Mouse (Mus musculus): ENCODE measurements around the gene Exosc1. TPM values are rescaled to one million over a fixed set of nuclear protein-coding genes. Genes with fewer than 3 reads are reported as not detected.

Exosc1 gene
- polyA plus RNA-seq, 1 experiment: 5.9 TPM

DNA sequence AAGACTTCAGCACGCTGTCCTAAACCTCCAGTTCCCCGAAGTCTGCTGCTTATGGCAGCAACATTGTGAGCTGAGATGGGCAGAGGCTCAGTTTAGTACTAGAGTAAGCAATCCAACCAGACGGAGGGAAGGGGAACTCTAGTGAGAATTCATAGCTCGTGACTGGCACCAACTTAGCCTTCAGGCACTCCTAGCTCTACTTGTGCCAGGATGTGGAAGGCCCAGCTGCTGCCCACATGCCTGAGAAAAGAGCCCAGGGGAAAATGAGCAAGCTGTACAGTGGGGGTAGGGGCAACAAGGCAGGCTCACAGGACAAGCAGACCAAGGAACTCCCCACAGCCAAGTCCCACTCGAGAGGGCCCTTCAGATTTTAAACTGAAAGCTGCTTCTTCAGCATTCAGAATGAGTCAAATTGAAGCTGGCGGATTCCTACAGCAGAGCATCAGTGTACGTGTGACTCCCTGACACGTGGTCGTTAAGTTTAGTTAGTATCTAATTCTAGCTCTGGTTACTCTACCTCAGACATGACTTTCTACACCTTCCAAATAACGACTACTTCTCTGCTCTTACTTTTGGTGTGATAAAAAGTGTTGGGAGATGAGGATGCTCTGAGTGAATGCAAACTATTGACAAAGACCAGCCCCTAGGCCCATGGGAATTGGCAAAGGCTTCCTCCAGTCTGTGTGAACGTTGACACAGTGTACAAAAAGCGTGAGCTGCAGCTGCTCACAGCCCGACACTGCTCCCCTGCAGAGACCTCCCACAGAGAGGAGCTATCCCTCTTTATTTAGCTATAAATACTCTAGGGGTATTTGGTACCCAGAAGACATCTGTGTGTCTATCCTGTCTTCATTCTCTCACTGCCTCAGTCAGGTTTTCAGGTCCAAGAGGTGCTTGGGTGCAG, 40.9 kb upstream of the Exosc1 start:
- TF ChIP-seq CTCF (IDR thresholded peaks at IDR 0.05; ENCODE audit: extremely low read depth, insufficient read length, insufficient replicate concordance, low read depth, low read length) (no peak), POLR2A (IDR thresholded peaks at IDR 0.05; ENCODE audit: low read depth, low read length) (no peak)

DNA sequence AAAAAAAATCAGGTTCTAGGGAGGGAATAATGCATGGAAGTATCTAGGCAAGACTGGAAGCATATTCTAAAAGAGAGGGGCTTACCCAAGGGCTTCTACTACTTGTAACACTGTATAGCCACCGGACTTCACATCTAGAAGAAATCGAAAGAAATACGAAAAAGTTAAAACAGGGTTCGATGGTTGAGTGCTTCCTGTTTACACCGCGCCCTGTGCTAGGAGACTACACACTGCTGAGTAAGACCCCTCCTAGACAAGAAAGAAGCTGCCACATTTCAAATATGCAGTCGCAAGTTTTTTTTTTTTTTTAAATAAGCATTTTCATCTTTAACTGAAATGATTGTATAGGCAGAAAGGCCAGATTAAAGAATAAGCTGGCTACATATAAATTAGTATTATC, 36.4 kb upstream of the Exosc1 start:
- no peaks in the 10 kb centered on the region for H3K4me1 ChIP-seq (ENCODE audit: control insufficient read depth, insufficient read depth, insufficient read length, low read length)
- H3K4me3 ChIP-seq (ENCODE audit: low read depth, low read length): no peak overlapping the region
- 84% methylated on average over 7 of the region's 7 CpGs for WGBS
- peaks cover 32% of the 10 kb centered on the region for H3K36me3 ChIP-seq (ENCODE audit: control insufficient read depth, insufficient read depth, low read length)
- H3K27me3 ChIP-seq (ENCODE audit: control insufficient read depth, insufficient read depth, low read length): no peaks in the 10 kb centered on the region
- TF ChIP-seq CTCF (IDR thresholded peaks at IDR 0.05; ENCODE audit: extremely low read depth, insufficient read length, insufficient replicate concordance, low read depth, low read length) (no peak), POLR2A (IDR thresholded peaks at IDR 0.05; ENCODE audit: low read depth, low read length) (no peak)
- no peak overlapping the region for H3K27ac ChIP-seq (ENCODE audit: insufficient read depth, low read depth, low read length)

More for the DNA sequence above, 40.9 kb upstream of the Exosc1 start:
- Histone ChIP-seq H3K4me3 (ENCODE audit: low read depth, low read length) (no peak overlapping the region), H3K36me3 (ENCODE audit: control insufficient read depth, insufficient read depth, low read length) (no peaks in the 10 kb centered on the region; the same call in 1 of the 2 replicates), H3K27ac (ENCODE audit: insufficient read depth, low read depth, low read length) (no peak overlapping the region), H3K4me1 (ENCODE audit: control insufficient read depth, insufficient read depth, insufficient read length, low read length) (no peaks in the 10 kb centered on the region), H3K27me3 (ENCODE audit: control insufficient read depth, insufficient read depth, low read length) (no peaks in the 10 kb centered on the region)
- WGBS: 75% methylated on average over 13 of the region's 13 CpGs

DNA sequence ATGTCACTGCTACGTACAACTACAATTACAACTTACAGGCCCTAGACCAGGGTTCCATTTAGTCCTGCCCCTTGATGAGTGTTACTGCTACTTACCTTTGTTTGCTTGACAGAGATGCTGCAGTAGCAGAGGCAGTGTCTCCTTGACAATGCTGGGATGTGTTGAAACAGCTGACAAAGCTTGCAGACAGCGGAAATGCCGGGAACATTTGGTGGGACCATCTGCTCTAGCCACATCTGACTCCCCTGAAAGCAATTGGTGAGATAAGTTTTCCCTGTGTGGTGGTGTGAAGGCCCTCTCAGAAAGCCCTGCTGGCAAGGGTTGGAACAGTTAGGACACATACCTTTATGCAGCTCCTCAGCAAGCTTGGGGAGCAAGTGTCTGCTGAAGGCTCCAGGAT, 20.4 kb upstream of the Exosc1 start:
- TF ChIP-seq CTCF (IDR thresholded peaks at IDR 0.05; ENCODE audit: extremely low read depth, insufficient read length, insufficient replicate concordance, low read depth, low read length) (no peak), POLR2A (IDR thresholded peaks at IDR 0.05; ENCODE audit: low read depth, low read length) (no peak)
- H3K27me3 ChIP-seq (ENCODE audit: control insufficient read depth, insufficient read depth, low read length): no peaks in the 10 kb centered on the region
- H3K4me3 ChIP-seq (ENCODE audit: low read depth, low read length): no peak overlapping the region
- H3K36me3 ChIP-seq (ENCODE audit: control insufficient read depth, insufficient read depth, low read length): peaks cover 61% of the 10 kb centered on the region
- no peaks in the 10 kb centered on the region for H3K4me1 ChIP-seq (ENCODE audit: control insufficient read depth, insufficient read depth, insufficient read length, low read length)
- WGBS: 91% methylated on average over 3 of the region's 3 CpGs
- H3K27ac ChIP-seq (ENCODE audit: insufficient read depth, low read depth, low read length): no peak overlapping the region

DNA sequence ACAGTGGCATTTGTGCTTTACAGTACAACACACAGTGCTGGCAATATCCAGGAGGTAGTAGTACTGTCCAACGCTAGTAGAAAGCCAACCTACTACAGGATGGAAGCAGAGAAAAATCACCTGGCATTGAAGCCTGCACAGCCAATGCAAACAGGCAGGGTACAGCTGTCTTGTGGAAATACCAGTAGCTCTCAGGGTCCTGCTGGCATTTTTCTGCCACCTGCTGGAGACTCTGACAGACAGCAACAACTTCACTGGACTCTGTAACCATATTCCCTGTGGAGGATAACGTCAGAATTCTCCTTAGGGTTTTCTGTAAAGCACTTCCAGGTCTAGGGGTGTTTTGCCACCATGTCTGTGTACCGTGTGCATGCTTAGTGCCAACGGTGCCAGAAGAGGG, 19.1 kb upstream of the Exosc1 start:
- WGBS: 73% methylated on average over 4 of the region's 4 CpGs
- TF ChIP-seq POLR2A (IDR thresholded peaks at IDR 0.05; ENCODE audit: low read depth, low read length) (no peak), CTCF (IDR thresholded peaks at IDR 0.05; ENCODE audit: extremely low read depth, insufficient read length, insufficient replicate concordance, low read depth, low read length) (peak; percentile 35; the same call in 1 of the 2 replicates)
- Histone ChIP-seq H3K4me1 (ENCODE audit: control insufficient read depth, insufficient read depth, insufficient read length, low read length) (no peaks in the 10 kb centered on the region), H3K27ac (ENCODE audit: insufficient read depth, low read depth, low read length) (no peak overlapping the region), H3K4me3 (ENCODE audit: low read depth, low read length) (no peak overlapping the region), H3K36me3 (ENCODE audit: control insufficient read depth, insufficient read depth, low read length) (peaks cover 65% of the 10 kb centered on the region), H3K27me3 (ENCODE audit: control insufficient read depth, insufficient read depth, low read length) (no peaks in the 10 kb centered on the region)

DNA sequence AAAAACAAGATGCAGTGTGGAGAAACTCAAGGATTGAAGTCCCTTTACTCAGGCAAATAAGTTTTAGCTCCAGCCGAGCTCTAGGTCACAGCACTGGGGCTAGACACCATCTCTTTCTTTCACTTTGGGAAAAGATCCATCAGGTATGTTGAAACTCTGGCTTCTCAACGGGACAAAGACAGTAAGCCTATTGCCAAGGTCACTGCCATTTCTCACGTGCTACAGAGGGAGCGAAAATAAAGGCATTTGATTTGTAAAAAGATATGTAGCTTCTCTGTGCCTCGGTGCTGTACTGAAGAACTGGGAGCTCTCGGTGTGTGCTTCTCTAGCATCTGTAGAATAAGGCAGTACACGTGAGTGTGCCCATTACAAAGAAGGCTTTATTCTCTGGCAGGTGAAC, 10.6 kb upstream of the Exosc1 start:
- no peaks in the 10 kb centered on the region for H3K4me1 ChIP-seq (ENCODE audit: control insufficient read depth, insufficient read depth, insufficient read length, low read length)
- TF ChIP-seq CTCF (IDR thresholded peaks at IDR 0.05; ENCODE audit: extremely low read depth, insufficient read length, insufficient replicate concordance, low read depth, low read length) (no peak), POLR2A (IDR thresholded peaks at IDR 0.05; ENCODE audit: low read depth, low read length) (no peak)
- 82% methylated on average over 7 of the region's 7 CpGs for WGBS
- H3K27me3 ChIP-seq (ENCODE audit: control insufficient read depth, insufficient read depth, low read length): no peaks in the 10 kb centered on the region
- no peak overlapping the region for H3K27ac ChIP-seq (ENCODE audit: insufficient read depth, low read depth, low read length)
- peaks cover 73% of the 10 kb centered on the region for H3K36me3 ChIP-seq (ENCODE audit: control insufficient read depth, insufficient read depth, low read length)
- no peak overlapping the region for H3K4me3 ChIP-seq (ENCODE audit: low read depth, low read length)

DNA sequence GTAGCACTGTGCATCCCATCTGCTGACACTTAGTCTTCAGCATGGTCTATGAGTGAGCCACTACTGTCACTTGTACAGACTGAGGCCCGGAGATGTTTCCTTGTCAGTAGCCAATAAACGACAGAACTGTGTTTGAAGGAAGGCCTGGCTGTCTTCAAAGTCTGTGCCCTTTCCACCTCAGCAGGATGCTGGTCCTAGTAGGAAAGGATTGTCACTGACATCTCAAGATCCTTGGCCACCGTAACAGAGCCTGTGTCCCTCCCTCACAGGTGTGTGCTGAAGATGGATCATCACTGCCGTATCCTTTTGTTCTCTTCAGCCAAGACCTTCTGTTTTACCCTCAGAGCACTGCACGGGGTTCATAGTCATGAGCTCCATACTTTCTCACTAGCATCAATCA, 5.3 kb upstream of the Exosc1 start:
- no peaks in the 10 kb centered on the region; the same call in 1 of the 2 replicates for H3K4me1 ChIP-seq (ENCODE audit: control insufficient read depth, insufficient read depth, insufficient read length, low read length)
- H3K36me3 ChIP-seq (ENCODE audit: control insufficient read depth, insufficient read depth, low read length): peaks cover 28% of the 10 kb centered on the region
- no peaks in the 10 kb centered on the region for H3K27me3 ChIP-seq (ENCODE audit: control insufficient read depth, insufficient read depth, low read length)
- WGBS: 89% methylated on average over 5 of the region's 5 CpGs
- H3K27ac ChIP-seq (ENCODE audit: insufficient read depth, low read depth, low read length): no peak overlapping the region
- TF ChIP-seq CTCF (IDR thresholded peaks at IDR 0.05; ENCODE audit: extremely low read depth, insufficient read length, insufficient replicate concordance, low read depth, low read length) (no peak), POLR2A (IDR thresholded peaks at IDR 0.05; ENCODE audit: low read depth, low read length) (no peak)
- H3K4me3 ChIP-seq (ENCODE audit: low read depth, low read length): no peak overlapping the region

DNA sequence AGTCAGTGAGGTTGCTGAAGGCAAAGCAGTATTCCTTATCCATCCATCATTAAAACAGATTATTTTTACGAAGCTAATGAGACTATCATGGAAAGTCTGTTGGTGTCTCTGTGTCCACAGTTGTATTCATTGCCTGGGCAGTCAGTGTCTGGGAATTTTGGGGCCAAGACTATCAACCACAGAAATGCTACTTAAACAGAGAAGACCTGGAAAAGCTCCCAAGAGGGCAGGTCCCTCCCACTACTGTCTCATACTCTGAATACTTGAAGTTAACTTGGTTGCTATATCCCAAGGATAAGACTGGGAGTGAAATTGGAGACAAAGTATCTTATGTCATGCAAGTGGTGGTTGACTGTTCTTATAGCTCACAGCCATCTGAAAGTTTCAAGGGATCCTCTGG, 2.7 kb upstream of the Exosc1 start:
- WGBS: 79% methylated on average over 1 of the region's 1 CpGs

More for the DNA sequence above, 2.7 kb upstream of the Exosc1 start:
- TF ChIP-seq CTCF (IDR thresholded peaks at IDR 0.05; ENCODE audit: extremely low read depth, insufficient read length, insufficient replicate concordance, low read depth, low read length) (no peak), POLR2A (IDR thresholded peaks at IDR 0.05; ENCODE audit: low read depth, low read length) (no peak)
- Histone ChIP-seq H3K4me1 (ENCODE audit: control insufficient read depth, insufficient read depth, insufficient read length, low read length) (no peaks in the 10 kb centered on the region; the same call in 1 of the 2 replicates), H3K27ac (ENCODE audit: insufficient read depth, low read depth, low read length) (no peak overlapping the region), H3K36me3 (ENCODE audit: control insufficient read depth, insufficient read depth, low read length) (peaks cover 11% of the 10 kb centered on the region), H3K27me3 (ENCODE audit: control insufficient read depth, insufficient read depth, low read length) (no peaks in the 10 kb centered on the region), H3K4me3 (ENCODE audit: low read depth, low read length) (no peak overlapping the region)
